Mouse (Mus musculus) MEL (cell line): ENCODE measurements at regions not wholly inside any gene's neighbourhood (a gene's known extent, or its start where the extent isn't known, plus 50 kb on each side); places are given as distances from the start of the nearest gene placed in this dataset.

ENCODE experiments used
- CTCF ChIP-seq, 3 experiments: IDR thresholded peaks in 2 of 3; conservative IDR thresholded peaks in 1 of 3; 2 replicates each; pipeline ENCODE4 v1.5.1; 2011 to 2012; ENCODE audit warnings: low read length in 3 of 3, low read depth in 2 of 3, mild to moderate bottlenecking in 2 of 3, improper control_type of control experiment in 1 of 3, inconsistent platforms in 1 of 3, mixed read lengths in 1 of 3, moderate library complexity in 1 of 3; ENCODE audit not compliant: control insufficient read depth in 1 of 3, insufficient read depth in 1 of 3, poor library complexity in 1 of 3, severe bottlenecking in 1 of 3
- ELF1 ChIP-seq: IDR thresholded peaks from 2 replicates; pipeline ENCODE4 v1.6.1; 2014; ENCODE audit warnings: low read depth, mild to moderate bottlenecking, inconsistent platforms, low read length, improper control_type of control experiment, moderate library complexity
- POLR2A ChIP-seq, 2 experiments: IDR thresholded peaks; 2 replicates each; pipeline ENCODE4 v1.6.1; 2011 to 2012; ENCODE audit warnings: low read length in 2 of 2, mild to moderate bottlenecking in 2 of 2, control low read depth in 1 of 2, improper control_type of control experiment in 1 of 2, low read depth in 1 of 2, moderate library complexity in 1 of 2; ENCODE audit not compliant: control insufficient read depth in 1 of 2, insufficient read depth in 1 of 2, poor library complexity in 1 of 2

- no peak for TF ChIP-seq POLR2A (IDR thresholded peaks at IDR 0.05; ENCODE audit: control insufficient read depth in 1 of 2, insufficient read depth in 1 of 2, low read depth in 1 of 2, low read length in 2 of 2, poor library complexity in 1 of 2)
- TF ChIP-seq CTCF (IDR thresholded peaks at IDR 0.05 in 2 of 3, conservative IDR thresholded peaks at IDR 0.05 in 1 of 3; ENCODE audit: control insufficient read depth in 1 of 3, insufficient read depth in 1 of 3, low read depth in 2 of 3, low read length in 3 of 3, poor library complexity in 1 of 3, severe bottlenecking in 1 of 3) = no peak
- TF ChIP-seq ELF1 = no peak
Observed at GRCm38 (mm10) chr1:81973481-81973880, 259.4 kb upstream of the Gm9747 start.
